Mouse (Mus musculus) MEL (cell line): ENCODE data around the gene Naa35. TPM values are rescaled to one million over a fixed set of nuclear protein-coding genes. Genes with fewer than 3 reads are reported as not detected.

Source experiments
- DNase-seq: peaks from one replicate; pipeline ENCODE4 v3.0.0; 2011; ENCODE audit warnings: low read depth, low spot score
- H3K27ac ChIP-seq: 2 replicates; pipeline ENCODE4 v1.5.1; 2012; ENCODE audit warnings: low read depth, mild to moderate bottlenecking, control low read depth, low read length, moderate library complexity; ENCODE audit not compliant: control insufficient read depth
- H3K27me3 ChIP-seq, 2 experiments: fragments of 150-350 bp in 1 of 2; sonication (generic) in 1 of 2; 2 replicates each; pipeline ENCODE4 v1.6.1; 2012; ENCODE audit warnings: low read length in 2 of 2, mild to moderate bottlenecking in 2 of 2, improper control_type of control experiment in 1 of 2, moderate library complexity in 1 of 2; ENCODE audit not compliant: insufficient read depth in 2 of 2, control insufficient read depth in 1 of 2
- H3K36me3 ChIP-seq, 2 experiments: 2 replicates each; pipeline ENCODE4 v1.6.1; 2012 to 2014; ENCODE audit warnings: low read length in 2 of 2, improper control_type of control experiment in 1 of 2, inconsistent platforms in 1 of 2, mild to moderate bottlenecking in 1 of 2; ENCODE audit not compliant: insufficient read depth in 2 of 2, control insufficient read depth in 1 of 2
- H3K4me1 ChIP-seq, 2 experiments: fragments of 150-350 bp in 1 of 2; sonication (generic) in 1 of 2; 2 replicates each; pipeline ENCODE4 v1.6.1; 2012; ENCODE audit warnings: low read length in 2 of 2, improper control_type of control experiment in 1 of 2, mild to moderate bottlenecking in 1 of 2; ENCODE audit not compliant: insufficient read depth in 2 of 2, control insufficient read depth in 1 of 2
- H3K4me3 ChIP-seq, 2 experiments: fragments of 150-350 bp in 1 of 2; sonication (generic) in 1 of 2; 2 replicates each; pipeline ENCODE4 v1.5.1; 2012; ENCODE audit warnings: low read depth in 2 of 2, low read length in 2 of 2, mild to moderate bottlenecking in 2 of 2, moderate library complexity in 2 of 2, control low read depth in 1 of 2, improper control_type of control experiment in 1 of 2; ENCODE audit not compliant: control insufficient read depth in 1 of 2, insufficient read depth in 1 of 2
- H3K79me2 ChIP-seq: 2 replicates; pipeline ENCODE4 v1.6.1; 2012; ENCODE audit warnings: mild to moderate bottlenecking, low read length, moderate library complexity; ENCODE audit not compliant: control insufficient read depth, poor library complexity, insufficient read depth
- H3K9ac ChIP-seq: 2 replicates; pipeline ENCODE4 v1.6.1; 2012; ENCODE audit warnings: low read depth, mild to moderate bottlenecking, control low read depth, low read length, moderate library complexity; ENCODE audit not compliant: control insufficient read depth, poor library complexity, severe bottlenecking
- H3K9me3 ChIP-seq: fragments of 150-350 bp; sonication (generic); replicated peaks from 2 replicates; pipeline ENCODE4 v1.6.1; 2012; ENCODE audit warnings: mild to moderate bottlenecking, low read length, improper control_type of control experiment, moderate library complexity; ENCODE audit not compliant: insufficient read depth
- CTCF ChIP-seq, 3 experiments: IDR thresholded peaks in 2 of 3; conservative IDR thresholded peaks in 1 of 3; 2 replicates each; pipeline ENCODE4 v1.5.1; 2011 to 2012; ENCODE audit warnings: low read length in 3 of 3, low read depth in 2 of 3, mild to moderate bottlenecking in 2 of 3, improper control_type of control experiment in 1 of 3, inconsistent platforms in 1 of 3, mixed read lengths in 1 of 3, moderate library complexity in 1 of 3; ENCODE audit not compliant: control insufficient read depth in 1 of 3, insufficient read depth in 1 of 3, poor library complexity in 1 of 3, severe bottlenecking in 1 of 3
- ELF1 ChIP-seq: IDR thresholded peaks from 2 replicates; pipeline ENCODE4 v1.6.1; 2014; ENCODE audit warnings: low read depth, mild to moderate bottlenecking, inconsistent platforms, low read length, improper control_type of control experiment, moderate library complexity
- EP300 ChIP-seq, 2 experiments: IDR thresholded peaks; 2 replicates each; pipeline ENCODE4 v1.6.1; 2011; ENCODE audit warnings: improper control_type of control experiment in 2 of 2, low read length in 2 of 2, low read depth in 1 of 2, mild to moderate bottlenecking in 1 of 2
- GABPA ChIP-seq: IDR thresholded peaks from 2 replicates; pipeline ENCODE4 v1.6.1; 2012; ENCODE audit warnings: low read depth, mild to moderate bottlenecking, inconsistent platforms, low read length, improper control_type of control experiment, moderate library complexity
- GATA1 ChIP-seq: IDR thresholded peaks from 2 replicates; pipeline ENCODE4 v1.6.1; 2011; ENCODE audit warnings: low read depth, low read length, improper control_type of control experiment
- HCFC1 ChIP-seq: IDR thresholded peaks from 2 replicates; pipeline ENCODE4 v1.6.1; 2012; ENCODE audit warnings: low read depth, mild to moderate bottlenecking, inconsistent platforms, low read length, improper control_type of control experiment, moderate library complexity
- JUND ChIP-seq: IDR thresholded peaks from 2 replicates; pipeline ENCODE4 v1.6.1; 2011; ENCODE audit warnings: low read depth, mild to moderate bottlenecking, improper control_type of control experiment, low read length
- MAFK ChIP-seq: IDR thresholded peaks from 2 replicates; pipeline ENCODE4 v1.6.1; 2011; ENCODE audit warnings: low read depth, mild to moderate bottlenecking, low read length, improper control_type of control experiment, borderline replicate concordance
- MAX ChIP-seq: IDR thresholded peaks from 2 replicates; pipeline ENCODE4 v1.6.1; 2011; ENCODE audit warnings: low read length, improper control_type of control experiment
- MEF2A ChIP-seq: IDR thresholded peaks from 2 replicates; pipeline ENCODE4 v1.6.1; 2014; ENCODE audit warnings: low read depth, mild to moderate bottlenecking, inconsistent platforms, low read length, improper control_type of control experiment; ENCODE audit not compliant: poor library complexity, insufficient replicate concordance, severe bottlenecking; ENCODE audit errors: extremely low read depth
- MXI1 ChIP-seq: IDR thresholded peaks from 2 replicates; pipeline ENCODE4 v1.6.1; 2011; ENCODE audit warnings: mild to moderate bottlenecking, low read depth, low read length, improper control_type of control experiment
- MYB ChIP-seq: IDR thresholded peaks from 2 replicates; pipeline ENCODE4 v1.6.1; 2011; ENCODE audit warnings: mild to moderate bottlenecking, low read depth, low read length, improper control_type of control experiment
- NELFE ChIP-seq: IDR thresholded peaks from 2 replicates; pipeline ENCODE4 v1.6.1; 2011; ENCODE audit warnings: low read depth, low read length, improper control_type of control experiment
- POLR2AphosphoS2 ChIP-seq: IDR thresholded peaks from 2 replicates; pipeline ENCODE4 v1.6.1; 2011; ENCODE audit warnings: low read length, improper control_type of control experiment
- RAD21 ChIP-seq: IDR thresholded peaks from 2 replicates; pipeline ENCODE4 v1.6.1; 2011; ENCODE audit warnings: mild to moderate bottlenecking, low read depth, low read length, improper control_type of control experiment
- SIN3A ChIP-seq: IDR thresholded peaks from 2 replicates; pipeline ENCODE4 v1.6.1; 2012; ENCODE audit warnings: low read length, improper control_type of control experiment, inconsistent platforms
- SMC3 ChIP-seq: IDR thresholded peaks from 2 replicates; pipeline ENCODE4 v1.6.1; 2011; ENCODE audit warnings: low read depth, low read length, improper control_type of control experiment
- TAL1 ChIP-seq: IDR thresholded peaks from 2 replicates; pipeline ENCODE4 v1.6.1; 2012; ENCODE audit warnings: mild to moderate bottlenecking, inconsistent platforms, low read length, moderate library complexity, mixed read lengths
- TBP ChIP-seq: IDR thresholded peaks from 2 replicates; pipeline ENCODE4 v1.8.0; 2011; ENCODE audit warnings: low read depth, low read length, improper control_type of control experiment
- UBTF ChIP-seq: IDR thresholded peaks from 2 replicates; pipeline ENCODE4 v1.6.1; 2012; ENCODE audit warnings: low read depth, mild to moderate bottlenecking, inconsistent platforms, low read length, improper control_type of control experiment, moderate library complexity, borderline replicate concordance; ENCODE audit not compliant: insufficient read depth
- ZC3H11A ChIP-seq: IDR thresholded peaks from 2 replicates; pipeline ENCODE4 v1.6.1; 2012; ENCODE audit warnings: low read depth, mild to moderate bottlenecking, inconsistent platforms, low read length, improper control_type of control experiment
- ZKSCAN1 ChIP-seq: IDR thresholded peaks from 2 replicates; pipeline ENCODE4 v1.6.1; 2012; ENCODE audit warnings: low read depth, mild to moderate bottlenecking, inconsistent platforms, low read length, improper control_type of control experiment, moderate library complexity
- ZMIZ1 ChIP-seq: IDR thresholded peaks from 2 replicates; pipeline ENCODE4 v1.6.1; 2012; ENCODE audit warnings: low read depth, mild to moderate bottlenecking, inconsistent platforms, low read length, improper control_type of control experiment, moderate library complexity
- ZNF384 ChIP-seq: IDR thresholded peaks from 2 replicates; pipeline ENCODE4 v1.6.1; 2012; ENCODE audit warnings: low read depth, mild to moderate bottlenecking, inconsistent platforms, low read length, improper control_type of control experiment
- polyA plus RNA-seq, 2 experiments: library from polyadenylated mRNA; stranded (reverse) in 1 of 2; unstranded in 1 of 2; fragments of >175 nt in 1 of 2; fragments of >200 nt in 1 of 2; gene quantifications; 2 replicates each; pipeline versions ENCODE4 v1.2.1 to v1.2.4; 2012; ENCODE audit warnings: low replicate concordance in 2 of 2, low read depth in 1 of 2; ENCODE audit not compliant: insufficient read length in 2 of 2, insufficient read depth in 1 of 2, missing spikeins in 1 of 2
- total RNA-seq: library from RNA; depleted of rRNA; stranded (reverse); fragments of 300-350 nt; gene quantifications from 2 replicates; pipeline ENCODE4 v1.2.3, GENCODE M21; 2012

Gene Naa35
- total and polyA plus RNA-seq, 3 experiments = 19.5 to 44.4 TPM; not detected in 1

DNA sequence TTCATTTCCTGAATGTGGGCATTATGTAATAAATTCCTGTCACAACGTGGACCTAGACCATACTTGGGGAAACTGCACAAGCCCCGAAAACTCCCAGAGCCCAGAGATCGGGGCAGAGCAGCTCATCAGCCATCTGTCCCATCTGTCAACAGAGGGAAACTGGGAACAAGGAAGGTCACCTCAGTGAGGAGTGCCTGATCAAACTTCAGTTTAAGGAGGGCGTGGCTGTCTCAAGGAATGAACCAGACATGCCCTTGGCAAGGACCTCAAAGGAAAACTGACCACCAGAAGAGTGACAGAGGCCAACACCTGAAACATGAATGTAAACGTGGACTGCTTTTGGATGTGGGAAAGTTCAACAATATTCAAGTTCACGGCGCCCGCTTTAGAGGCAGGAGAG lies 76.3 kb downstream of the Naa35 start:
- Histone ChIP-seq H3K36me3 (peaks cover 0 to 2% of the 10 kb centered on the region in 2 experiments; a peak in 2 of 4 replicates), H3K4me1 (no peaks in the 10 kb centered on the region), H3K9ac (no peak overlapping the region), H3K79me2 (no peaks in the 10 kb centered on the region), H3K27ac (no peak overlapping the region), H3K27me3 (no peaks in the 10 kb centered on the region), H3K9me3 (no peaks in the 10 kb centered on the region), H3K4me3 (no peak overlapping the region)
- DNase-seq = no peak
- no peak for TF ChIP-seq MYB
- no peak for TF ChIP-seq MAFK
- no peak for TF ChIP-seq GATA1
- TF ChIP-seq POLR2AphosphoS2 = no peak
- no peak for TF ChIP-seq RAD21
- no peak for TF ChIP-seq MXI1
- no peak for TF ChIP-seq CTCF (IDR thresholded peaks at IDR 0.05 in 2 of 3, conservative IDR thresholded peaks at IDR 0.05 in 1 of 3; ENCODE audit: control insufficient read depth in 1 of 3, insufficient read depth in 1 of 3, low read depth in 2 of 3, low read length in 3 of 3, poor library complexity in 1 of 3, severe bottlenecking in 1 of 3)
- no peak for TF ChIP-seq SIN3A
- no peak for TF ChIP-seq EP300 (IDR thresholded peaks at IDR 0.05; ENCODE audit: low read depth in 1 of 2, low read length in 2 of 2)

GRCm38 (mm10) chr13:59661966-59662365 lies 76.9 kb downstream of the Naa35 start:
- Histone ChIP-seq H3K9me3 (no peaks in the 10 kb centered on the region), H3K79me2 (no peaks in the 10 kb centered on the region), H3K9ac (no peak overlapping the region), H3K27me3 (no peaks in the 10 kb centered on the region), H3K4me1 (no peaks in the 10 kb centered on the region), H3K4me3 (no peak overlapping the region), H3K36me3 (peaks cover 0 to 2% of the 10 kb centered on the region in 2 experiments; a peak in 2 of 4 replicates), H3K27ac (no peak overlapping the region)
- TF ChIP-seq ZKSCAN1 = no peak
- no peak for TF ChIP-seq NELFE
- TF ChIP-seq ZMIZ1 = no peak
- no peak for TF ChIP-seq MXI1
- no peak for TF ChIP-seq JUND
- no peak for TF ChIP-seq ZC3H11A
- TF ChIP-seq HCFC1 = no peak
- TF ChIP-seq MEF2A = no peak
- no peak for TF ChIP-seq TBP
- no peak for TF ChIP-seq GABPA
- TF ChIP-seq UBTF = no peak
- TF ChIP-seq MYB = no peak
- TF ChIP-seq ZNF384 = no peak
- TF ChIP-seq MAX = no peak
- no peak for TF ChIP-seq ELF1
- no peak for TF ChIP-seq GATA1
- no peak for TF ChIP-seq SMC3
- no peak for TF ChIP-seq TAL1
- no peak for TF ChIP-seq CTCF (IDR thresholded peaks at IDR 0.05 in 2 of 3, conservative IDR thresholded peaks at IDR 0.05 in 1 of 3; ENCODE audit: control insufficient read depth in 1 of 3, insufficient read depth in 1 of 3, low read depth in 2 of 3, low read length in 3 of 3, poor library complexity in 1 of 3, severe bottlenecking in 1 of 3)
- DNase-seq = no peak
